ENCODE assay signal across 25 mouse cellular contexts in the genomic region with DNA sequence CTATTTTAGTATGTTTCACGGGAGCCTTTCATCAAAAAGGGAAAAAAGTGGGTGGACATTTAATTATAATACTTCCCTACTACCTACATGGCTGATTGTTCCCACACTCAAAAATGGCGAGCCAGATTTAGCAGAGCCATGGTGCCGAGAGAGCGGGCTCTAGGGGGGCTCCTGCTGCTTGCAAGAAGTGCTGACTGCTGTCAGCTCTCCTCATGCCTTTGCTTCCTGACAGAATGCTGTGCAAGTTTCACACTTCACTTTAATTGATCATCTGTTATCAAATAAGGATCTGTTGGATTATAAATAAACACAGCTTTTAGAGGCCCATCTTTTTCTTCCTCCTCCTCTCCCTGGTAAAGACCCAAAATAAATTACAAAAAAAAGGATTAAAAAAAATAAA.
DNase-seq lines count a peak whose midpoint lies in the region; ATAC-seq lines count a peak whose summit lies in the region.
"Had no signal": no experiment of that assay in that cellular context is flagged by ENCODE, and none has a peak within 500 bp of the region (broad histone marks: within the 10 kb centered on the region; RNA-seq: fewer than 3 reads in every experiment).

No protein-coding gene starts in this region.

- no peaks in the 10 kb centered on the region for H3K4me1 ChIP-seq in forebrain, embryonic 14.5 days (ENCODE audit: control insufficient read depth, insufficient read depth, low read length)
- H3K4me1 ChIP-seq in forebrain, embryonic 11.5 days (replicated peaks; ENCODE audit: control insufficient read depth, insufficient read depth, low read length) = no peaks in the 10 kb centered on the region
- H3K4me1 ChIP-seq in forebrain, embryonic 16.5 days (replicated peaks; ENCODE audit: control insufficient read depth, insufficient read depth, low read length) = no peaks in the 10 kb centered on the region
- H3K4me1 ChIP-seq: heart, embryonic 13.5 days; hindbrain, embryonic 13.5 days; midbrain, embryonic 12.5 days; neural tube, embryonic 12.5 days had no signal

- no peak overlapping the region for H3K9ac ChIP-seq in forebrain, embryonic 14.5 days (ENCODE audit: low read length)
- no peak overlapping the region for H3K9ac ChIP-seq in forebrain, embryonic 11.5 days (ENCODE audit: low read length)
- no peak overlapping the region for H3K9ac ChIP-seq in forebrain, embryonic 16.5 days (replicated peaks; ENCODE audit: low read depth, low read length)
- H3K9ac ChIP-seq: heart, embryonic 13.5 days; hindbrain, embryonic 13.5 days; midbrain, embryonic 12.5 days; neural tube, embryonic 12.5 days had no signal

- H3K36me3 ChIP-seq in forebrain, embryonic 14.5 days (ENCODE audit: control insufficient read depth, insufficient read depth, low read length) = no peaks in the 10 kb centered on the region
- H3K36me3 ChIP-seq in forebrain, embryonic 11.5 days (ENCODE audit: control insufficient read depth, insufficient read depth, low read length) = no peaks in the 10 kb centered on the region
- no peaks in the 10 kb centered on the region for H3K36me3 ChIP-seq in forebrain, embryonic 16.5 days (ENCODE audit: control insufficient read depth, insufficient read depth)
- H3K36me3 ChIP-seq: heart, embryonic 13.5 days; hindbrain, embryonic 13.5 days; midbrain, embryonic 12.5 days; neural tube, embryonic 12.5 days had no signal

- peak; percentile 59 for DNase-seq in forebrain, embryonic 14.5 days (ENCODE audit: low spot score)
- DNase-seq in forebrain, embryonic 11.5 days (ENCODE audit: low spot score) = no peak
- DNase-seq in layer of hippocampus, postnatal 14 days (ENCODE audit: low spot score in 2 of 2) = peak; percentile 6 to 17
- DNase-seq in layer of hippocampus, adult 8-10 months (ENCODE audit: low spot score in 2 of 2) = no peak
- peak; percentile 11 to 30 for DNase-seq in right cerebral cortex, postnatal 36 days (ENCODE audit: low spot score in 2 of 2)
- DNase-seq in heart, adult 8-10 months (ENCODE audit: low spot score) = no peak
- no peak for DNase-seq in gastrocnemius, postnatal 10 days
- DNase-seq: adrenal gland, adult 8-10 months; cerebellum, adult 11-12 months; cerebellum, postnatal 25 days; embryo, embryonic 11 days; heart, adult 11 months; kidney, adult 9 months; kidney, postnatal 25 days; liver; thymus, postnatal 25 days had no signal

- no peak overlapping the region for H3K4me2 ChIP-seq in forebrain, embryonic 14.5 days (ENCODE audit: low read length)
- H3K4me2 ChIP-seq in forebrain, embryonic 11.5 days (ENCODE audit: low read depth, low read length, severe bottlenecking) = no peak overlapping the region
- H3K4me2 ChIP-seq in forebrain, embryonic 16.5 days (ENCODE audit: low read length) = no peak overlapping the region
- H3K4me2 ChIP-seq: heart, embryonic 13.5 days; hindbrain, embryonic 13.5 days; midbrain, embryonic 12.5 days; neural tube, embryonic 12.5 days had no signal

- H3K27me3 ChIP-seq in forebrain, embryonic 14.5 days (replicated peaks; ENCODE audit: control insufficient read depth, insufficient read depth, low read length) = no peaks in the 10 kb centered on the region
- no peaks in the 10 kb centered on the region for H3K27me3 ChIP-seq in forebrain, embryonic 11.5 days (ENCODE audit: control insufficient read depth, insufficient read depth, low read length)
- H3K27me3 ChIP-seq in forebrain, embryonic 16.5 days (replicated peaks; ENCODE audit: control insufficient read depth, insufficient read depth, low read length) = no peaks in the 10 kb centered on the region
- H3K27me3 ChIP-seq: heart, embryonic 13.5 days; hindbrain, embryonic 13.5 days; midbrain, embryonic 12.5 days; neural tube, embryonic 12.5 days had no signal

- 57% methylated on average over 4 of the region's 4 CpGs for WGBS in forebrain, embryonic 14.5 days
- WGBS in forebrain, embryonic 11.5 days = 73% methylated on average over 4 of the region's 4 CpGs
- WGBS in forebrain, embryonic 16.5 days = 43% methylated on average over 4 of the region's 4 CpGs

- H3K27ac ChIP-seq in forebrain, embryonic 14.5 days (ENCODE audit: low read depth, low read length) = no peak overlapping the region
- H3K27ac ChIP-seq in forebrain, embryonic 11.5 days (ENCODE audit: low read depth, low read length) = no peak overlapping the region
- no peak overlapping the region for H3K27ac ChIP-seq in forebrain, embryonic 16.5 days (ENCODE audit: low read length)
- H3K27ac ChIP-seq: heart, embryonic 13.5 days; hindbrain, embryonic 13.5 days; midbrain, embryonic 12.5 days; neural tube, embryonic 12.5 days; stomach, postnatal 0 days had no signal

- H3K4me3 ChIP-seq in forebrain, embryonic 14.5 days (ENCODE audit: low read depth, low read length) = no peak overlapping the region
- no peak overlapping the region for H3K4me3 ChIP-seq in forebrain, embryonic 11.5 days (ENCODE audit: low read depth, low read length)
- no peak overlapping the region for H3K4me3 ChIP-seq in forebrain, embryonic 16.5 days (replicated peaks; ENCODE audit: low read length)
- H3K4me3 ChIP-seq: heart, embryonic 13.5 days; hindbrain, embryonic 13.5 days; midbrain, embryonic 12.5 days; neural tube, embryonic 12.5 days had no signal

- no peaks in the 10 kb centered on the region for H3K9me3 ChIP-seq in forebrain, embryonic 14.5 days (replicated peaks; ENCODE audit: control insufficient read depth, low read length)
- no peaks in the 10 kb centered on the region for H3K9me3 ChIP-seq in forebrain, embryonic 11.5 days (ENCODE audit: control insufficient read depth, low read length)
- H3K9me3 ChIP-seq in forebrain, embryonic 16.5 days (ENCODE audit: control insufficient read depth, low read length) = peaks cover 4% of the 10 kb centered on the region; the same call in 1 of the 2 replicates
- H3K9me3 ChIP-seq: heart, embryonic 13.5 days; hindbrain, embryonic 13.5 days; midbrain, embryonic 12.5 days; neural tube, embryonic 12.5 days had no signal

- ATAC-seq in forebrain, embryonic 14.5 days = peak; percentile 42; the same call in 1 of the 2 replicates
- no peak for ATAC-seq in forebrain, embryonic 11.5 days (replicated peaks; ENCODE audit: low FRiP score)
- ATAC-seq in forebrain, embryonic 16.5 days = peak; percentile 70
- ATAC-seq: CD4-positive, CD25-positive, alpha-beta regulatory T cell, adult 4 months; lung, postnatal 0 days; Patski had no signal

Comparison
In these comparisons a context has a peak if more than half of its experiments do, and no peak if none do; other contexts are left out.
1. DNase-seq: peak in forebrain, embryonic 14.5 days (single experiment), layer of hippocampus, postnatal 14 days (2 of 2) and right cerebral cortex, postnatal 36 days (2 of 2); none in forebrain, embryonic 11.5 days (single experiment), layer of hippocampus, adult 8-10 months (0 of 2), heart, adult 8-10 months (single experiment) and gastrocnemius, postnatal 10 days (single experiment).